Mouse (Mus musculus) hindlimb bud, embryonic 11.5 days (tissue): Measurements from ENCODE around the gene Tcf12.

ENCODE experiments used
- DNase-seq: peaks from one replicate; pipeline ENCODE4 v3.0.0-alpha.2; 2012; ENCODE audit warnings: low read depth, low spot score; ENCODE audit errors: extremely low spot score

The Tcf12 gene

GRCm38 (mm10) chr9:71986716-71987115 lies 125.0 kb downstream of the Tcf12 start:
- DNase-seq: no peak

DNA sequence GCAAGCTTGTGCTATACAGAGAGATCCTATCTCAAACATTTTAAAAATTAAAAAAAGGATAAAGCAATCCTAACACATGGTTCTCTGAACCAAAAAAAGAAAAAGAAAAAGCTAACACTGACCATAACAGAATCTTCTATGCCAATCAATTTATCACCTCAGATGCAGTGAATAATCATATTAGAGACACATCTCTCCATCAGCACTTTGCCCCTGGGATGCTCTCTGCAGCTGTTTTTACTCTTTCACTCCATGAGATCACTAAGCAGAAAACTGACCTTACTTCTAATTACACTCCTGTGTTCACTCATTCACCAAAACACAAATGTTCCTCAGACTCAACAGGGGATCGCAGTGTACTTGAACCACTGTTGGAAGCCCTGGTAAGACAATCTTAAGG lies 128.8 kb downstream of the Tcf12 start:
- no peak for DNase-seq

DNA sequence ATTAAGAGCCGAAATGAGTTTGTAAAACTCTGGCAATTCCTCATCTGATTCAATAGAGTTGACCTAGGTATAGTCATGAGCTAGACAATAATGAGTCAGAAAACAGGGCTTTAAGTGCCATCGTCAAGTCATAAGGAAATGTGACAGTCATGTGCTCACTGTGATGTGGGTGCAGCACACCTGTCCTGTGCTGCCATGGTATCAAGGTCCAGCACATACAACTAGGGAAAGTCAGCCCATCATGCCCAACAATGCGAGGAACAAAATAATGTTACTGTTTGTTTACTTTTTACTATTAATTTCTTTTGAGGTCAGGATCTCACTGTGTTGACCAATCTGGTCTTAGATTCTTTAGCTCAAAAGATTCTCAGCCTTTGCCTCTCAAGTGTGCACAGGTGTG lies 130.6 kb downstream of the Tcf12 start:
- no peak for DNase-seq

- no peak for DNase-seq
Observed at GRCm38 (mm10) chr9:71980579-71980978, 131.1 kb downstream of the Tcf12 start.

DNA sequence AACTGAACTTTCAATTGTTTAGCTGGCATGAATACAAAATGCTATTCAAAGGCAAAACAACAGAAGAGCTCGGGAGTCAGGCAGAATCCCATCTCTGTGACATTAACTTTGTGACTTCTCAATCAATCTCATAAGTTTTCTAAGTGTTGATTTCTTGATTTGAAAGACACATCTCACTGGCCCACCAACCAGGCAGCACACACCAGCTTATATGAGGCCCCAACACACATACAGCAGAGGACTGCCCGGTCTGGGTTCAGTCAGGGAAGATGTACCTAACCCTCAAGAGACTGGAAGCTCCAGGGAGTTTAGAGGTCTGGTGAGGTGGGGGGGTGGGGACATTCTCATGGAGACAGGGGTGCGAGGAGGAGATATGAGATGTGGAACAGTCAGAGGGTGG lies 132.8 kb downstream of the Tcf12 start:
- DNase-seq: no peak

DNA sequence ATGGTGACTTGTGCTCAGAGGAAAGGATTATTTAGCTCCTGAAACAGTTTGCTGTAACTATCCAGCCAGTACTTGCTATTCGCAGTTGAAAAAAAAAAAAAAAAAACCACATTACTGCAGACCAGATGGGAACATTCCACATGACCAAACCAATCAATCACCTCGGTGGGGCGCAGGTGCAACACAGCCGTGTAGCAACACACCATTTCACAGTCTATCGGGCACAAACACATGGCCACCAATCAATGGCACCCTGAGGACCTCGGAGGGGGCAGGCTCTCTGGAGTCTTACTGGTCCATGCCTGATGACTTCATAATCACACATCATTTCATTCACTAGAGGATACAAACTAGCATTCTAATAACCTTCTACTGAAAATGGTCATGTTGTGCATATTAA lies 135.6 kb downstream of the Tcf12 start:
- no peak for DNase-seq

GRCm38 (mm10) chr9:71975141-71975540 lies 136.5 kb downstream of the Tcf12 start:
- no peak for DNase-seq

- no peak for DNase-seq
Observed at GRCm38 (mm10) chr9:71974541-71974959, 137.1 kb downstream of the Tcf12 start.

DNA sequence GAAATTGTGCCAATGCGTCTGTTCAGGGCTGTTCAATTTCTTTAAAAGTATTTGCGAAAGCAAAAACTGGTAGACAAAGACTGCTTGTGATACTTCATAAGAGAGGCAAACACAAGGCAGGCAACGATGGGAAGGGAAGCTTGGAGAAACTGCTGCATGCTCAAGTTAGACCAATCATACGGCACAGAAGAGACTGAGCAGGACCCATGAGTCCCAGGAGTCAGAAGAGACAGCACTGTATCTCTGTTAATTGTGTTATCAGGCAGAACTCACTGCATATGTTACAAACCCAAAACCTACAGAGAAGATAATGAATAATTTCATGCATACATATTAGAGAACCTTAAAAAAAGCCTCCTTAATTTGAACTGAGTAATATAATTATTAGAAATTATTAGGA lies 147.6 kb downstream of the Tcf12 start:
- DNase-seq: no peak

GRCm38 (mm10) chr9:71960026-71960396 lies 151.7 kb downstream of the Tcf12 start:
- no peak for DNase-seq

GRCm38 (mm10) chr9:71959259-71960025 lies 152.2 kb downstream of the Tcf12 start:
- DNase-seq: no peak

- DNase-seq: no peak
Observed at GRCm38 (mm10) chr9:71953217-71953616, 158.5 kb downstream of the Tcf12 start.

- DNase-seq: no peak
Observed at GRCm38 (mm10) chr9:71952621-71953076, 159.0 kb downstream of the Tcf12 start.

- DNase-seq: no peak
Observed at GRCm38 (mm10) chr9:71951926-71952325, 159.7 kb downstream of the Tcf12 start.

DNA sequence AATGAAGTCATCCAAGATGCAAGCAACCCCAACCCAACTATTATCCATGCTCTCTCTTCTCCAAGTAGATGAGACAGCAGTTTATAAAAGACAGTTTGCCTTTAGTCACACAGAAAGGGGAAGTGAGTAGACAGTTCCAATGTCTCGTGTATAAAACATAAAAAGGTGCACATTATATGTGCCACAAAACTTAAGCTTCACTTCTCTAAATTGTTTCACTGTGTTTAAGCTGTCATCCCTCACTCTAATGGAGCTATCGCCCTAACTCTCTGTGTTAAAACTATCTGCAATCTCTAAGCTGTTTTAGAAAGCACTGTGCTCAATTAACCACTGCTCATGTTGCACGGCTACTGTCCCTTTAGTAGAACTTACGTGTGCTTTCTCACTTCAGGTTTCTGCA lies 160.3 kb downstream of the Tcf12 start:
- no peak for DNase-seq

- no peak for DNase-seq
Observed at GRCm38 (mm10) chr9:71944801-71945200, 166.9 kb downstream of the Tcf12 start.

DNA sequence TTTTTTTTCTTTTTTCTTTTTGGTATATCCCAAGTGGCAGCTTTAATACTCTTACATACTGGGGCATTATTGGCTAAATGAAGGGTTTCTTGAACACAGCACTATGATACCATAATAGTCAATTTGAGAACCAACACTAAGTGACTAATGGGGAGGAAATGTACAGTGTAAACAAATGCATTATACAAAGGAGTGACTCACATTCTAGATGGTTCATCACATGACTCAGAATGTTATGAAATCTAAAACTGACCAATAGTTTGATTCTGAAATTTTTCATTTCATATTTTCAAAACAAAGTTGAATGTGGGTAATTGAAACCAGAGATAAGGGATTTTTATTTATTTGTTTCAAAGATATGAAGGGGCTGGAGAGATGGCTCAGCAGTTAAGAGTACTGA lies 169.2 kb downstream of the Tcf12 start:
- DNase-seq: no peak

DNA sequence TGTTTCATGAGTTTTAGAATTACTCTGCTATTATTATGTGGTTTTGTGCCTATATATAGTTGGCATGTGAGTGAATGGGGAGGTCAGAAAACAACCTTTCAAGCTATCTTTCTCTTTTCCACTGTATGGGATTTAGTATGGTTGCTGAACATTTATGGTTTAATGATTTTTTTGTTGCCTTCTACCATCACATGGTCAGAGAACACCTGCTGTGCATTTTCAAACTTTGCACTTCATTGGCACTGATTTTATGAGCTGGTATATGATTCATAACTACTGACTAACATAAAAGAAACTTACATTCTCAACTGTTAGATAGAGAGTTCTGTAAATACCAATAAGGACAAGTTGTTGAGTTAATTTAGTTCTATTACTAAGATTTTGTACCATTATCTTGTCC lies 171.7 kb downstream of the Tcf12 start:
- DNase-seq: no peak

DNA sequence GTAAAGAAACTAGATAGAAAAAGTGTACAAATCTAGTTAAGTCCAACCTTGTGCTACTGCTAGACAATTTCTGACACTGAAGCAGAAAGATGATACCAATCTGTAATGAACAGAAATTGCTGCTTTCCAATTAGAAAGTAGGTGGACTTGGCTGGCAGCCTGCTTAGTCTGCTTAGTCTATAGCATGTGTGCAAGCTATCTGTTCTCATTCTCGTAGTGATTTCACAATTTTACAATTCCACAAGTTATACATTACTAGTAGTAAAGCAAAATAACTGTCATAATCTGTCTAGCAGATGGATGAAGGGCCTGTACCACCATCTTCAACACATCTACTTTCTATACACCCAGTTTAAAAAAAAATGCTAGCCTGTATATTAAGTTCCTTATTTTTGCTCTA lies 175.5 kb downstream of the Tcf12 start:
- no peak for DNase-seq

- DNase-seq: no peak
Observed at GRCm38 (mm10) chr9:71934833-71935232, 176.8 kb downstream of the Tcf12 start.

DNA sequence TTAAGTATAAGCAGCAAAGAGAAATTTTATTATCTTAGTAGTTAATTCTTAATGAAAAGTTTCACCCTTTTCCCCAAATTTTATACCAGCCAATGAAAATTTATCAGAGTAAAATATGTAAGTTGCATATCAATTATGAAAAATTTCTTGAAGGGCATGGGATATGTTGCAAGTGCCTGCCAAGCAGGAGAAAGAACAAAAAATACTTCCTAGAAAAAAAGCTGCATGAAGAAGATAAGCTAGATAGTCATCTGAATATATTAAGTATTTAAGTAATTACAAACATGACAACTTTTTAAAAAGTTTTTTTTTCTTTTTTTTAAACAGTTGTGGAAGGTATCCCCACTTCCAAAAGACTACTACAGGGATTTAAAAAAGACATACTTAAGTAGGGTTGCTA lies 179.7 kb downstream of the Tcf12 start:
- no peak for DNase-seq

DNA sequence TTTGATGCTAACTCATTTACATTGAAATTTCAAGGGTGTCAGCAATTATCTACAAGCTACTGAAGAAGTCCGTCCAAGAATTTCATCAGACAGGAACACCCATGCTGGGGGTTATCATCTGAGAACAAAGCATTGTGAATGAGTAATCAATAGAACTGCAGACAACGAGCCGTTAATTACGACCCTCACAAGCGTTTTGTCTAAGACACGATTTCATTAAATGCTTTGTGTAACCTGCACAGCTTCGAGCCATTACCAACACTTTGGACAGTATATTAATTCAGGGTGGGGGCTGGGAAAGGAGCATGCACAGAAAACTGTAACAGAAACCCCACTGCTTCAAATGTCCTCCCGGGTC lies 180.3 kb downstream of the Tcf12 start:
- DNase-seq: no peak
